Mouse (Mus musculus) lung, postnatal 0 days (tissue): ENCODE data around the gene Duox1. TPM values are rescaled to one million over a fixed set of nuclear protein-coding genes. Genes with fewer than 3 reads are reported as not detected.

Source experiments
- ATAC-seq: fragments of 200-750 bp; cut with Nextera tagmentation; 2 replicates; pipeline ENCODE4 v1.8.0; 2017; ENCODE audit warnings: moderate library complexity
- DNase-seq: peaks from one replicate; pipeline ENCODE4 v3.0.0-alpha.2; 2016; ENCODE audit warnings: low spot score
- H3K27ac ChIP-seq: fragments of 300-500 bp; sonication (generic); 2 replicates; pipeline ENCODE4 v1.5.1; 2014; ENCODE audit warnings: antibody characterized with exemption, mild to moderate bottlenecking, low read length, mixed read lengths
- H3K27me3 ChIP-seq: fragments of 300-500 bp; sonication (generic); replicated peaks from 2 replicates; pipeline ENCODE4 v1.6.1; 2014; ENCODE audit warnings: low read length, mixed read lengths; ENCODE audit not compliant: insufficient read depth
- H3K36me3 ChIP-seq: fragments of 300-500 bp; sonication (generic); 2 replicates; pipeline ENCODE4 v1.6.1; 2014; ENCODE audit warnings: low read length, mixed read lengths; ENCODE audit not compliant: insufficient read depth
- H3K4me1 ChIP-seq: fragments of 300-500 bp; sonication (generic); 2 replicates; pipeline ENCODE4 v1.6.1; 2014; ENCODE audit warnings: antibody characterized with exemption, low read depth, low read length, mixed read lengths; ENCODE audit not compliant: insufficient read depth
- H3K4me2 ChIP-seq: fragments of 300-500 bp; sonication (generic); replicated peaks from 2 replicates; pipeline ENCODE4 v1.6.1; 2014; ENCODE audit warnings: low read depth, mild to moderate bottlenecking, low read length, moderate library complexity, mixed read lengths
- H3K4me3 ChIP-seq: fragments of 300-500 bp; sonication (generic); 2 replicates; pipeline ENCODE4 v1.5.1; 2014; ENCODE audit warnings: low read depth, low read length
- H3K9ac ChIP-seq: fragments of 300-500 bp; sonication (generic); replicated peaks from 2 replicates; pipeline ENCODE4 v1.6.1; 2014; ENCODE audit warnings: low read depth, mild to moderate bottlenecking
- H3K9me3 ChIP-seq: fragments of 300-500 bp; sonication (generic); 2 replicates; pipeline ENCODE4 v1.6.1; 2016; ENCODE audit warnings: low read length, mixed read lengths
- CTCF ChIP-seq: IDR thresholded peaks from 2 replicates; pipeline ENCODE4 v1.5.1; 2016; ENCODE audit warnings: antibody characterized with exemption, mild to moderate bottlenecking
- EP300 ChIP-seq: IDR thresholded peaks from 2 replicates; pipeline ENCODE4 v1.6.1; 2016; ENCODE audit warnings: antibody characterized with exemption, mild to moderate bottlenecking, control low read depth
- WGBS: fragments of 180-500 bp; shearing (Covaris S2); extraction: QIAGEN DNeasy Blood & Tissue Kit; methylation state at CpG from one replicate; pipeline ENCODE4 v1.1.7; 2014; 5-methylcytosine and 5-hydroxymethylcytosine counted together
- polyA plus RNA-seq: library from polyadenylated mRNA; unstranded; fragments of >200 nt; fragmentation: Nextera tagmentation; extraction: Ambion mirVana; gene quantifications from 2 replicates; pipeline ENCODE4 v1.2.1, GENCODE M21; 2015

The Duox1 gene
- polyA plus RNA-seq, 1 experiment from 2014 or later = 0.06 TPM

GRCm38 (mm10) chr2:122356187-122356586 lies 40.7 kb downstream of the Duox1 start:
- H3K36me3 ChIP-seq = no peaks in the 10 kb centered on the region
- 86% methylated on average over 3 of the region's 3 CpGs for WGBS
- no peaks in the 10 kb centered on the region for H3K4me1 ChIP-seq

GRCm38 (mm10) chr2:122360310-122360709 lies 44.8 kb downstream of the Duox1 start:
- Histone ChIP-seq H3K9ac (no peak overlapping the region), H3K4me2 (no peak overlapping the region), H3K36me3 (no peaks in the 10 kb centered on the region), H3K27me3 (no peaks in the 10 kb centered on the region), H3K4me1 (no peaks in the 10 kb centered on the region), H3K4me3 (no peak overlapping the region), H3K9me3 (no peaks in the 10 kb centered on the region), H3K27ac (no peak overlapping the region)
- WGBS = 74% methylated on average over 6 of the region's 6 CpGs
- ATAC-seq (no peak), DNase-seq (no peak)
- TF ChIP-seq CTCF = no peak

More at GRCm38 (mm10) chr2:122356187-122356586, 40.7 kb downstream of the Duox1 start:
- ATAC-seq (no peak), DNase-seq (no peak)
- Histone ChIP-seq H3K9me3 (no peaks in the 10 kb centered on the region), H3K27ac (no peak overlapping the region), H3K27me3 (no peaks in the 10 kb centered on the region), H3K4me2 (no peak overlapping the region), H3K4me3 (no peak overlapping the region), H3K9ac (no peak overlapping the region)
- TF ChIP-seq EP300 = no peak

GRCm38 (mm10) chr2:122361181-122361580 lies 45.7 kb downstream of the Duox1 start:
- WGBS = 86% methylated on average over 6 of the region's 6 CpGs
- no peaks in the 10 kb centered on the region for H3K9me3 ChIP-seq
- no peaks in the 10 kb centered on the region for H3K27me3 ChIP-seq
- H3K4me2 ChIP-seq = no peak overlapping the region
- H3K27ac ChIP-seq = no peak overlapping the region
- no peaks in the 10 kb centered on the region for H3K4me1 ChIP-seq
- ATAC-seq (no peak), DNase-seq (no peak)
- no peak for TF ChIP-seq CTCF
- TF ChIP-seq EP300 = no peak
- H3K9ac ChIP-seq = no peak overlapping the region
- no peaks in the 10 kb centered on the region for H3K36me3 ChIP-seq
- H3K4me3 ChIP-seq = no peak overlapping the region

- H3K4me1 ChIP-seq = no peaks in the 10 kb centered on the region
- H3K9ac ChIP-seq = no peak overlapping the region
- H3K4me3 ChIP-seq = no peak overlapping the region
- ATAC-seq (no peak), DNase-seq (no peak)
- H3K27ac ChIP-seq = no peak overlapping the region
- H3K4me2 ChIP-seq = no peak overlapping the region
- TF ChIP-seq EP300 (no peak), CTCF (no peak)
- no peaks in the 10 kb centered on the region for H3K27me3 ChIP-seq
- no peaks in the 10 kb centered on the region for H3K9me3 ChIP-seq
- 67% methylated on average over 10 of the region's 10 CpGs for WGBS
- H3K36me3 ChIP-seq = no peaks in the 10 kb centered on the region
These were observed 46.6 kb downstream of the Duox1 start for GRCm38 (mm10) chr2:122361868-122362621.

GRCm38 (mm10) chr2:122362622-122363523 lies 47.4 kb downstream of the Duox1 start:
- no peak for DNase-seq
- no peak for ATAC-seq

GRCm38 (mm10) chr2:122364352-122364944 lies 49.0 kb downstream of the Duox1 start:
- Histone ChIP-seq H3K4me1 (no peaks in the 10 kb centered on the region), H3K27ac (no peak overlapping the region), H3K9me3 (no peaks in the 10 kb centered on the region), H3K4me3 (no peak overlapping the region), H3K9ac (no peak overlapping the region), H3K36me3 (no peaks in the 10 kb centered on the region), H3K4me2 (no peak overlapping the region), H3K27me3 (no peaks in the 10 kb centered on the region)
- 91% methylated on average over 3 of the region's 3 CpGs for WGBS
- DNase-seq (no peak), ATAC-seq (no peak)
- TF ChIP-seq EP300 (no peak), CTCF (no peak)

More at GRCm38 (mm10) chr2:122362622-122363523, 47.4 kb downstream of the Duox1 start:
- no peak overlapping the region for H3K9ac ChIP-seq
- no peak overlapping the region for H3K27ac ChIP-seq
- no peaks in the 10 kb centered on the region for H3K36me3 ChIP-seq
- H3K9me3 ChIP-seq = no peaks in the 10 kb centered on the region
- no peaks in the 10 kb centered on the region for H3K27me3 ChIP-seq
- 95% methylated on average over 13 of the region's 13 CpGs for WGBS
- TF ChIP-seq EP300 (no peak), CTCF (peak; percentile 24)
- H3K4me2 ChIP-seq = no peak overlapping the region
- no peak overlapping the region for H3K4me3 ChIP-seq
- H3K4me1 ChIP-seq = no peaks in the 10 kb centered on the region
